Mouse (Mus musculus) brown adipose tissue, adult 24 weeks (tissue): ENCODE results near the gene Traf7. TPM values are rescaled to one million over a fixed set of nuclear protein-coding genes. Genes with fewer than 3 reads are reported as not detected.

ENCODE experiments used
- H3K27ac ChIP-seq: fragments of 200-500 bp; replicated peaks from 2 replicates; pipeline ENCODE4 v1.5.1; 2012; ENCODE audit warnings: low read depth, mild to moderate bottlenecking, low read length
- H3K4me1 ChIP-seq: fragments of 200-500 bp; 2 replicates; pipeline ENCODE4 v1.6.1; 2012; ENCODE audit warnings: low read length, mixed read lengths; ENCODE audit not compliant: control insufficient read depth, insufficient read depth, insufficient read length
- H3K4me3 ChIP-seq: fragments of 200-500 bp; 2 replicates; pipeline ENCODE4 v1.5.1; 2012; ENCODE audit warnings: low read depth, mild to moderate bottlenecking, low read length, moderate library complexity; ENCODE audit not compliant: insufficient read depth
- polyA plus RNA-seq: library from polyadenylated mRNA; stranded (reverse); fragments of >200 nt; gene quantifications from 2 replicates; pipeline ENCODE4 v1.2.4, GENCODE M21; 2012; ENCODE audit not compliant: missing spikeins, insufficient read depth, insufficient read length

The Traf7 gene
- polyA plus RNA-seq, 1 experiment, result 42.0 TPM

DNA sequence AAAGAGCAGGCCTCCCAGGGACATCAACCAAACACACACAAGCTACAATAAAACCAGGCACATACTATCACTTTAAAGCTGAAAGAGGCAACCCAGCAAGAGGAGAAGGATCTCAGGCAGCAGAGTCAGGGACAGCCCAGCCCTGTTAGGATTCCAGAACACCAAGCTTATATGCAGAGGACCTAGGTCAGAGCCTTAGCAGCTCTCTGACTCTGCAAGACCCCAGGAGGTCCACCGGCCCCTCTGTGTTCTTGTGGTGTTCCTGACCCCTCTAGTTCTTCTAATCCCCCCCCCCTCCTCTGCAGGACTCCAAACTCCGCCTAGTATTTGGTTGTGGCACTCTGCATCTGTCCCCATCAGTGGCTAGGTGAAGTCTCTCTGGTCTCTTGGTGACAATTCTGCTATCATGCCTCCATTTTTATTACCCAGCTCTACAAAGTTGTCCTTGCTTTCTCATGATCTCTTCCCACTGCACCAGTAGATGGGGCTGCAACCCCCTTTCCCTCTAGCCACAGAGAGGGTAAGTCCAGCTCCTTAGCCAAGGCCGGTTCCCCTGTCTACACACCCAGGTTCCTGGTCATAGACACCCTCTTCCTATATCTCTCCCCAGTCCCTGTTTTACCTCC is 47.4 kb downstream of the Traf7 start:
- no peak overlapping the region for H3K4me3 ChIP-seq
- H3K4me1 ChIP-seq, result no peaks in the 10 kb centered on the region
- H3K27ac ChIP-seq, result no peak overlapping the region

GRCm38 (mm10) chr17:24479431-24479830 is 48.3 kb downstream of the Traf7 start:
- H3K27ac ChIP-seq, result no peak overlapping the region

DNA sequence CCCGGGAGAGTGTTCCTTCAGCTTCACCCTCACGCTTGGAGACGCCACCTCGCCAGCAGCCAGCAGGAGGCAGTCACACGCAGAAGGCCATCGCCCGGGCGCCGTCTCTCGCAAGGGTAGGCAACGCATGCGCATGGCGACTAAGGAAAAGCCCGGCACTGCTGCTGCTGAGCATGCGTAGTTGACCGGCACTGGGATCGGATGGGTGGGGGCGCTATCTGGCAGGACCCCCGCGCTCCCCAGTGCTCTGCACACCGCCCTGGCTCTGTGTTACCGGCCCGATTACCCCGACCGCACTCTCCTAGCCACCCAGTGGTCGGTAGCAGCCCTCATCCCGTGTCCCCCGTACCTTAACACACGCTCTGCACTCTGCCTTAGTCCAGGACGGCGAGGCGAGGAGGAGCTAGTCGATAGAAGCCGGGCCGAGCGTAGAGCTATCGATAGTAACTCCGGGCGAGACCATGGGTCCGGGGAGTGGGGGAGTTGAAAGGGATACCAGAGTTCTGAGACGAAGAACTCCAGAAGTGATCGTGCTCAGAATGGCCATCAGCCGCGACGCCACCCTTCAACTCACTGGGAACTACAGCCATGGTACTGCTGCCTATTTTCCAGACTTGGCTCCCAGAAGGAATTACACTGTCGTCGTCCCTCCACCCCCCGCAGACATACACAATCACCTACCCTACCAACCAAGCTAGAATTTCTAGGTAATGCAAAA is 48.9 kb downstream of the Traf7 start, which contains the start of gene Mlst8:
Gene Mlst8 (minus strand): TSS at position 416 of the 718 bp plus-strand sequence.
- Histone ChIP-seq H3K27ac (peak within 1 kb of the TSS; percentile 98), H3K4me3 (peak within 1 kb of the TSS; percentile 76), H3K4me1 (no peaks in the 10 kb centered on the region)

More at GRCm38 (mm10) chr17:24479431-24479830, 48.3 kb downstream of the Traf7 start:
- H3K4me1 ChIP-seq, result no peaks in the 10 kb centered on the region
- no peak overlapping the region for H3K4me3 ChIP-seq

DNA sequence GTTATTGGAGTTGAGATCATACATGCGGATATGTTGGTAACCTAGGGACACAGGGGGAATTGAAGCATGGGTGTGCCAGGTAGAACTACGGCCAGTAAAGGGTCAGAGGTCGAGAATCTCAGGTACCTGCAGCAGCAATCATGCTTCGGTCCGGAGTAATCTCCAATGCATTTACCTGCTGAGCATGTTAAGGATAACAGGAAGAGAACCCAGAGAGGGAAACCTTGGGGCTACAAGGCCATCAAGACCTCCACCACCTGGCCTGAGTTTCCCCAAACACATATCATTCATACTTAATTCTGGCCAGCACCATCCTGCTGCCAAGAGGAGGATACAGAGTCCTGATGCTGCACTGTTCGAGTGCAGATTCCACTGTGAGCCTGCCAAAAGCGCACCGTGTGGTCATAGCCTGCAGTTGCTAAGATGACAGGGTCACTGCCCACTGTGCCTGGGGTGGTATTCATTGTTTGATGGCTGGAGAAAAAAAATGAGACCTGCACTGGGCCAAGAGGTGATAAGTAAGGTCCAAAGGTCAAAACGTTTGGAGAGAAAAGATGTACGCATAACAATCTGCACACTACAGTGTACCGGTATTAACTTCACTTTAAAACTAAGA is 49.6 kb downstream of the Traf7 start:
- Histone ChIP-seq H3K4me3 (peak overlapping the region; percentile 36), H3K27ac (no peak overlapping the region), H3K4me1 (no peaks in the 10 kb centered on the region)

DNA sequence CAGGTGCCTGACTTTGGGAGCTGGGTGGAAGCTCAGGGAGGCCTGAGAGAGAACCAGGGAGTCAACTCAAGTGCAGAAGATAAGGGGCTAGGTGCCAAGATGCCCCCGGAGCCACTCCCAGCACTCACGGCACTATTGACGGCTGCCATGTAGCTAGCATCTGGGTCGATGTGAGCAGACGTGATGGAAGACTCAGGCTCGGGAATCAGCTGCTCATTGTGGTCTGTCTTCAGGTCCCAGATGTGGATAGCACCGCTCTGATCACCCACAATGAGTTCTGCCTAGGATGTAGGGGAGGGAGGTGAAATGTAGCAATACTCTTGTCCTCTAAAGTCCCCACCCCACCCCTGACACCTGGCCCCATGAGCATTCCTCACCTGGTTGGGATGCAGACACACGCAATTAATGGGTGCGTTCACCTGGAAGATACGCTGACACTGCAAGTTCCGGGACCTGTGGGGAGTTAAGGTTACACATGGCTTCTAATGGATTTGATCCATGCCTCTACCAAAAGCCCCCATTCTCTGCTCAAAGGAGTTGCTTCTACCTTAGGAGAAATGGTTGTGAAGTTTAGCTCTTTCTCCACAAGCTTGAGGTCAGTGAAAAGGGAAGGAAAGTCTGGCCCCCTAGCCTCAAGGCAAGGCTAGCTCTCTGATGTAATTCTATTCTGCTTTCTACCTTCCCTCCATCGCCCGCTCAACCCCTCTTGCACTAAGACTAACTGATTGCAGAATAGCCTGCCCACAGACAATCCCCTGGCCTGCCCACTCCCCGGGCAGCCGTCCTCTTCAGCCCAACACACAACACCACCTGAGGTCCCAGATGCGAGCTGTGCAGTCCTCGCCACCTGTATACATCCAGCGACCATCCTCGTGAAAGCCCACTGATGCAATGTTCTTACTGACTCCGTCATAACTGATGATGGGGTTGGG is 50.4 kb downstream of the Traf7 start:
- Histone ChIP-seq H3K4me3 (no peak overlapping the region), H3K27ac (no peak overlapping the region), H3K4me1 (0 out of 2 replicates have a peak, but pooled peaks cover 4% of the 10 kb centered on the region)

- peaks cover 12% of the 10 kb centered on the region for H3K4me1 ChIP-seq
- H3K4me3 ChIP-seq, result no peak overlapping the region
- H3K27ac ChIP-seq, result no peak overlapping the region
Measured at GRCm38 (mm10) chr17:24476022-24476776, 51.5 kb downstream of the Traf7 start.

- H3K27ac ChIP-seq, result no peak overlapping the region
- H3K4me3 ChIP-seq, result no peak overlapping the region
- peaks cover 14% of the 10 kb centered on the region for H3K4me1 ChIP-seq
Measured at GRCm38 (mm10) chr17:24475586-24475985, 52.2 kb downstream of the Traf7 start.

- Histone ChIP-seq H3K27ac (no peak overlapping the region), H3K4me3 (no peak overlapping the region), H3K4me1 (peaks cover 14% of the 10 kb centered on the region)
Measured at GRCm38 (mm10) chr17:24474557-24474956, 53.2 kb downstream of the Traf7 start.

- Histone ChIP-seq H3K27ac (no peak within 1 kb of the TSS), H3K4me1 (peaks cover 14% of the 10 kb centered on the region), H3K4me3 (no peak within 1 kb of the TSS)
Measured at GRCm38 (mm10) chr17:24473612-24474275, 54.0 kb downstream of the Traf7 start, which contains the start of gene Bricd5. TSS of gene Bricd5 (plus strand) at chr17:24473884.

GRCm38 (mm10) chr17:24472512-24472911 is 55.2 kb downstream of the Traf7 start:
- Histone ChIP-seq H3K27ac (peak overlapping the region; percentile 22; the same call in 1 of the 2 replicates), H3K4me1 (peaks cover 14% of the 10 kb centered on the region), H3K4me3 (no peak overlapping the region)

- H3K4me1 ChIP-seq, result peaks cover 14% of the 10 kb centered on the region
- H3K27ac ChIP-seq, result peak overlapping the region; percentile 36
- H3K4me3 ChIP-seq, result peak overlapping the region; percentile 79
Measured at GRCm38 (mm10) chr17:24470701-24471527, 56.8 kb downstream of the Traf7 start.

- Histone ChIP-seq H3K27ac (peak within 1 kb of the TSS; percentile 83), H3K4me3 (peak within 1 kb of the TSS; percentile 82), H3K4me1 (peaks cover 14% of the 10 kb centered on the region)
Measured at GRCm38 (mm10) chr17:24469910-24470602, 57.7 kb downstream of the Traf7 start, which contains the start of the genes E4f1 and Pgp. TSS of gene E4f1 (minus strand) at chr17:24470313. TSS of gene Pgp (plus strand) at chr17:24470392.
